Mouse (Mus musculus) lung, adult 2 months (tissue): ENCODE results near the gene Rhebl1. TPM values are rescaled to one million over a fixed set of nuclear protein-coding genes. Genes with fewer than 3 reads are reported as not detected.
"Not testable (repeated sequence)": the region's sequence is repeated elsewhere in the genome, so short reads cannot be mapped to it uniquely, and the experiment has no call there.

Experiments used
- DNase-seq: peaks from one replicate; pipeline ENCODE4 v3.0.0; 2022
- H3K4me1 ChIP-seq: fragments of 200-500 bp; 2 replicates; pipeline ENCODE4 v1.6.1; 2011; ENCODE audit warnings: low read length; ENCODE audit not compliant: control insufficient read depth, insufficient read depth
- H3K4me3 ChIP-seq: fragments of 200-500 bp; replicated peaks from 2 replicates; pipeline ENCODE3; 2011; ENCODE audit warnings: low read depth, mild to moderate bottlenecking, control low read depth, low read length; ENCODE audit errors: extremely low read depth
- CTCF ChIP-seq: fragments of 200-500 bp; IDR thresholded peaks from 2 replicates; pipeline ENCODE4 v1.5.1; 2011; ENCODE audit warnings: mild to moderate bottlenecking, low read length, control low read depth; ENCODE audit not compliant: insufficient read depth
- POLR2A ChIP-seq: fragments of 200-500 bp; IDR thresholded peaks from 2 replicates; pipeline ENCODE4 v1.6.1; 2011; ENCODE audit warnings: low read depth, mild to moderate bottlenecking, control low read depth, low read length, borderline replicate concordance; ENCODE audit errors: extremely low read depth
- WGBS: fragments of 180-500 bp; shearing (Covaris S2); methylation state at CpG from one replicate; pipeline ENCODE4 v1.1.7; 2018; 5-methylcytosine and 5-hydroxymethylcytosine counted together
- polyA plus RNA-seq: library from polyadenylated mRNA; depleted of rRNA; stranded (reverse); fragments of >200 nt; gene quantifications from 2 replicates; pipeline ENCODE4 v1.2.3, GENCODE M21; 2012

Rhebl1 gene
- polyA plus RNA-seq, 1 experiment: 5.4 TPM

DNA sequence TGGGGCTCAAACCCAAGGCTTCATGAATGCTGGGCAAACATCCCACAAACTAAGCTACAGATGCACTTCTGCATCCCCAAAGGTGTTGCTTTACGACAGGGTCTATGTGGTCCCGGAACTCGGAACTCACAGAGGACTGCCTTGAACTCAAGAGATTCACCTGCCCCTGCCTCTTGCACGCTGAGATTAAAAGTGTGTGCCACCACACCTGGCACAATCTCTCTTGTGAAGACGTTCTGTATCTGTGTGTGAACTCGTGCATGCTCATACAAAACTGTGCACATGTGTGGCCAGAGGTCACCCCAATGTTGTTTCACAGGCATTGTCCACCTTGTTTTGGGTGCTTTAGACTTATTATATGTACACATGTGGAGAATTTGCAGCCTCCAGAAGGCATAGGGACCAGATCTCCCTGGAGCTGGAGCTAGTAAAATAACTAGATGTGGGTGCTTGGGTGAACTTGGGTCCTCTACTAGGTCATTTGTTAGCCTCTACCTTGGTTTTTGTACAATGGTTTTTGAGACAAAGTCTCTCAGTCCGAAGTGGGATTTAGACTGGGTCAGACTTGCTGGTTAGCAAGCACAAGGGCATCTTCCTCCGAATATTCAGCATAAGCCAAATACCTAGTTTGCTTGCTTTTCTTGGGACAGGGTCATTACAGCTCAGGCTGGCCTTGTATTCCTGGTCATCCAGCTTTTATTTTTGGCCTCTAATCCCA, 35.8 kb upstream of the Rhebl1 start:
- no peak for DNase-seq
- peaks cover 6% of the 10 kb centered on the region for H3K4me1 ChIP-seq
- TF ChIP-seq CTCF: no peak
- WGBS: 52% methylated on average over 8 of the region's 8 CpGs
- H3K4me3 ChIP-seq: no peak overlapping the region

DNA sequence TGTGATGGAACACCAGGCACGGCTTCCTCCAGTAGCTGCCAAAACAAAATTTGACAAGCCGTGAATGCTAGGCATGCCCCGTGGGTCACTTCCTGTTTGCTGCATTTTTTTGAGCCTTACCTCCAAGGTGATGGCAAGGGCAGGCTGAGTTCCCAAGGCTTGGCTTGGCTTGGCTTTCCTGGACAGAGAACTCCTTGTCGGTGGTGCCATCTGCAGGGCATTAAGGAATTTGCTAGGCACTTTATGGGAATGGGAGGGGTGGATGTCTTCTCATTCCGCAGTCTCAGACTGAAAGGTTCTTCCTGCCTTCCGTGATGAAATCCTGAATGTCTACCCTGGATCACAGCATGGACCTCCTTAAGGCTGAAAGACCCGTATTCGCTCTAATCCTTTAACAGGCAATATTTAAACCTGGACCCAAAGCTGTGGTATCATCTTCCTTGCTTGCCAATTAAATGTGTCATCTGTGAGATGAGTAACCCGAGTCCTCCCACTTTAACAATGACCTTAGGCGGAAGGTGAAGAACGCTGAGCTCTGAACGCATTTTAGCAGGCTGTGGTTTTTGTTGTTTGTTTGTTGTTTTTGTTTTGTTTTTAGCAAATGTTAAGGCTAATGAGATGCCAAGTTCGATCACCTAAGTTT, 34.4 kb upstream of the Rhebl1 start:
- Histone ChIP-seq H3K4me3 (no peak overlapping the region), H3K4me1 (peaks cover 6% of the 10 kb centered on the region)
- DNase-seq: peak; percentile 65
- WGBS: 15% methylated on average over 13 of the region's 13 CpGs
- TF ChIP-seq CTCF (peak; percentile 80), POLR2A (no peak)

- H3K4me1 ChIP-seq: peaks cover 2% of the 10 kb centered on the region
- TF ChIP-seq CTCF (no peak), POLR2A (no peak)
- WGBS: 73% methylated on average over 5 of the region's 5 CpGs
- no peak overlapping the region for H3K4me3 ChIP-seq
- DNase-seq: no peak
Observed at GRCm38 (mm10) chr15:98927566-98927965, 33.2 kb upstream of the Rhebl1 start.

DNA sequence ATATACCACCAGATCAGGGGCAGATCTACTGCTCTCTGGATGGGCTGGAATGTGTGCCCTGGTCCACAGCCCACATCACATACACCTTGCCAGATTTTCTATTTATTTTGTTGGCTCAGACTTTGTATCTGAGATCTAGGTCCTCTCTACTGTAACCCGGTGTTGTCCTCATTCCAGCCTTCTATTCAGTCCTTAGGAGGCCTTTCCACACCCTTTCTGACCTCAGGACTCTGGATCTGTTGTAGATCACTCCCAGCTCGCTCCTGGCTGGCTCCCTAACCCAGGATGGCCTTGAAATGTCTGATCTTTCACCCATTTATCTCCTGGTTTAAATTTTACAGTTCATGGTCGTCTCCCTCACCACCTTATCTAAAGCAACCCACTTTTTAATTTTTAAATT, 30.3 kb upstream of the Rhebl1 start:
- no peak for DNase-seq
- WGBS: 62% methylated on average over 3 of the region's 3 CpGs

DNA sequence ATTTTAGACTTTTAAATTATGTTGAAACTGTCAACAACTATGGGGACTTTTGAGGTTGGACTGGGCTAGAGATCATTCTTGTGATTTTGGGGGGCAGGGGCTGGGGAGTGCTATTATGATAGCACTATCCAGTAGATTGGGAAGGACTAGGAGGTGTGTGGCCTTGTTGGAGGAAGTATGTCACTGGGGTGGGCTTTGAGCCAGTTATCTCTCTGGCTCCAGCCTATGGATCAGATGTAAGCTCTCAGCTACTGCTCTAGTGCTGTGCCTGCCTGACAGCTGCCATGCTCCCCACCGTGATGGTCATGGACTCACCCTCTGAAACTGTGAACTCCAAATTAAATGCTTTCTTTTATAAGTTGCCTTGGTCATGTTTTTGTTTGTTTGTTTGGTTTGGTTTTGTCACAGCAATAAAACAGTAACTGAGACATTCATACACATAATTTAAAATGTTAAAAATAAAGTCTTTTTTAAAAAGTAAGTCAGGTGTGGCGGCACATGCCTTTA, 28.7 kb upstream of the Rhebl1 start:
- TF ChIP-seq POLR2A (no peak), CTCF (no peak)
- Histone ChIP-seq H3K4me3 (no peak overlapping the region), H3K4me1 (no peaks in the 10 kb centered on the region)
- DNase-seq: no peak
- WGBS: 80% methylated on average over 2 of the region's 2 CpGs

More for the DNA sequence above, 30.3 kb upstream of the Rhebl1 start:
- Histone ChIP-seq H3K4me1 (peaks cover 2% of the 10 kb centered on the region), H3K4me3 (no peak overlapping the region)
- TF ChIP-seq POLR2A (no peak), CTCF (no peak)

- 37% methylated on average over 3 of the region's 3 CpGs for WGBS
- no peak for DNase-seq
Observed at GRCm38 (mm10) chr15:98922581-98922980, 28.2 kb upstream of the Rhebl1 start.

GRCm38 (mm10) chr15:98921510-98921909, 27.2 kb upstream of the Rhebl1 start:
- Histone ChIP-seq H3K4me3 (no peak overlapping the region), H3K4me1 (no peaks in the 10 kb centered on the region)
- WGBS: 89% methylated on average over 5 of the region's 5 CpGs
- DNase-seq: no peak
- no peak for TF ChIP-seq POLR2A
- TF ChIP-seq CTCF: no peak

More at GRCm38 (mm10) chr15:98922581-98922980, 28.2 kb upstream of the Rhebl1 start:
- H3K4me3 ChIP-seq: no peak overlapping the region
- no peaks in the 10 kb centered on the region for H3K4me1 ChIP-seq
- TF ChIP-seq POLR2A (no peak), CTCF (no peak)

DNA sequence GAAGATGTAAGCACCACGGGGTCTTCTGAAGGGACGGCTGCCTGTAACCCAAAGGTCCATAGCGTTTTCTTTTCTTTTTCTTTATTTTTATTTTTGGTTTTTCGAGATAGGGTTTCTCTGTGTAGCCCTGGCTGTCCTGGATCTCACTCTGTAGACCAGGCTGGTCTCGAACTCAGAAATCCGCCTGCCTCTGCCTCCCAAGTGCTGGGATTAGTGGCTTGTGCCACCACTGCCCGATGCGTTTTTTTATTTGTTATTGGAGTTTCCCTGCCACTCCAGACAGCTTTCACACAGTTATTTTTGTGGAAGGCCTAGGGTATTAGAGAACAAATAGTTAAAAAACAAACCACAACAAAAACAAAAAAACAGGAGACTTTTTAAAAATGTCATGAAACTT, 24.2 kb upstream of the Rhebl1 start:
- peak overlapping the region; percentile 72 for H3K4me3 ChIP-seq
- DNase-seq, H3K4me1 ChIP-seq: not testable (repeated sequence)
- 17% methylated on average over 8 of the region's 8 CpGs for WGBS

- no peak for TF ChIP-seq CTCF
- peak; percentile 85; the same call in 1 of the 2 replicates for TF ChIP-seq POLR2A
- DNase-seq: peak; percentile 99
- Histone ChIP-seq H3K4me3 (peak within 1 kb of the TSS; percentile 91), H3K4me1 (no peaks in the 10 kb centered on the region; the same call in 1 of the 2 replicates)
- under 1% methylated on average over 77 of the region's 82 CpGs for WGBS
Observed at GRCm38 (mm10) chr15:98917538-98918498, 23.5 kb upstream of the Rhebl1 start, which contains the start of gene Lmbr1l. Gene Lmbr1l (minus strand): TSS chr15:98918231.
